Mouse (Mus musculus) v-Abl transformed pro-B cells (cell line): ENCODE measurements around the gene Nubp1.

Experiments used
- in situ Hi-C, 2 experiments: fragments of 400-800 bp; cut with MboI; formaldehyde crosslinking; loops; one replicate each; pipeline ENCODE4 v1.15.1; 2025; ENCODE audit not compliant: unreplicated experiment in 2 of 2

The Nubp1 gene

DNA sequence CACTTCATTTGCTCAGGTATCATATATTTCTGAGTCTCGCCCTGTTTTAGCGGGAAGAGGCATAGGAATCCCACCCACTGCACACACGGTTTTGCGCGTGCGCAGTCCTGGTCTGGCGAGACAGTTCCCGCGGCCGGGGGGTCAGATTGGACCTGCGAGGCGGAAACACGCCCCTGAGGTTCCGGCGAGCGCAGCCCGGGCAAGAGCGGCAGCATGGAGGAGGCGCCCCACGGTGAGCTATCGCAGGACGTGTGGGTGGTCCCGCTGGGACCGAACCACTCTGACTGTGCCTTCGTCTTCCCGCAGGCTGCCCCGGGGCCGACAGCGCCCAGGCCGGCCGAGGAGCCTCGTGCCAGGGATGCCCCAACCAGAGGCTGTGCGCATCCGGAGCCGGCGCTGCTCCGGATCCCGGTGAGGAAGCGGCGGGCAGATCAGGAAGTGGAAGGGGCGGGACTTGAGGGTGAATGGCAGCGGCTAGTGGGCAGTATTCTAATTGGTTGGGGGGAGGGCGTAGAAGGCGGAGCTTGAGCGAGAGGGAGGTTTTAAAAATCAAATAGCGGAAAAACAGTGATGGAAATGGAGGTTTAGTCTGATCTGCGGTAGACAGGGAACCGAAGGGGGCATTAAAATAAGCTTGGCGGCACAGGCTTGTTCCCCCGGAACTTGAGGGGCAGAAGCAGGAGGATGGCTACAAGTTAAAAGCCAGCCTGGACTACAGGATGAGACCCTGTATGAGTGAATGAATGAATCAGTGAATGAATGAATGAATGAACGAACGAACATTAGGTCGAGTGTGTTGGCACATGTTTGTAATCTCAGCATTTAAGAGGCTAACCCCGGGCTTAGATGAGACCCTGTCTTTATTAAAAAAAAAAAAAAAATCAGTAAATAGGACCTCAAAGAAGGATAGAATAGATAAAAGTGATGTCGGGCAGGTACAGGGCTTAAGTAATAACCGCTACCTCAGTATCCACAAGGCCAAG, at the start of gene Nubp1:
Gene Nubp1 (plus strand): TSS at position 185 of the 983 bp plus-strand sequence.
- in situ Hi-C loops: loop anchor here in 1 of 2 experiments (25.0 kb wide), 1 partner anchor 450 kb away; no protein-coding TSS in a partner anchor

DNA sequence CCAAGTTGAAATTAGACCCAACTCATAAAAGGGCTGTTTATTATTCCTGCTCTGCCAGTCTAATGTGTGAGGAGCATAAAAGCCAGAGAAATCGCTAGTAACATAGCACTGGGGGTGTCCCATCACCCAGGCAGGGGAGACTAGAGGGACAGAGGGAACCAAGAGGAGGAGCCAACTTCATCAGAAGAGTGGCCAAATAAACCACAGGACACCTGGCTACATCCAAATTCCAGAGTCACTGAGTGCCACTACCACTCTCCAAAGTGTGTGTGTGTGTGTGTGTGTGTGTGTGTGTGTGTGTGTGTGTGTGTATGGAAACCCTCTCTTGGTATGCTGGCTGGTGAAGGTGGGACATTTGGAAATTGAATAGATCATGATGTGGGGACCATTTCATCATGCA, 48.7 kb upstream of the Nubp1 start:
- in situ Hi-C loops: no loop called here

DNA sequence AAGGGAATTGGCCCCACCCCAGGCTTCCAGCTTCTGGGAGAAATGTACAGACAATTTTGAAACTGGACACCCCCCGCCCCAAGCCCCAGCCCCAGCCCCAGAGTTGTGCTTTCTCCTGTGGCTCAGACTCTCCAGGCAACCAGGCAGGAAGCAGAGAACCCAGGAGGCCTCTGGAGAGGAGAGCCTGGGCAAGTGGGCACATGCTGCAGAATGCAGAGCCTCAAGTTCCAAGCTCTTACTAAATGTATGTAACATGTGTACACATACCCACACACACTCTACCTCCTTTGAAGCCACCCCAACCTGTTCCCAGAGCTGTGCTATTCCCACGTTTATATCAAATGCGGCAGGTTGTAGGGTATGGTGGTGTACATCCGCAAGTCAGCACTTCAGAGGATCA, 46.0 kb upstream of the Nubp1 start:
- in situ Hi-C loops: no loop called here

DNA sequence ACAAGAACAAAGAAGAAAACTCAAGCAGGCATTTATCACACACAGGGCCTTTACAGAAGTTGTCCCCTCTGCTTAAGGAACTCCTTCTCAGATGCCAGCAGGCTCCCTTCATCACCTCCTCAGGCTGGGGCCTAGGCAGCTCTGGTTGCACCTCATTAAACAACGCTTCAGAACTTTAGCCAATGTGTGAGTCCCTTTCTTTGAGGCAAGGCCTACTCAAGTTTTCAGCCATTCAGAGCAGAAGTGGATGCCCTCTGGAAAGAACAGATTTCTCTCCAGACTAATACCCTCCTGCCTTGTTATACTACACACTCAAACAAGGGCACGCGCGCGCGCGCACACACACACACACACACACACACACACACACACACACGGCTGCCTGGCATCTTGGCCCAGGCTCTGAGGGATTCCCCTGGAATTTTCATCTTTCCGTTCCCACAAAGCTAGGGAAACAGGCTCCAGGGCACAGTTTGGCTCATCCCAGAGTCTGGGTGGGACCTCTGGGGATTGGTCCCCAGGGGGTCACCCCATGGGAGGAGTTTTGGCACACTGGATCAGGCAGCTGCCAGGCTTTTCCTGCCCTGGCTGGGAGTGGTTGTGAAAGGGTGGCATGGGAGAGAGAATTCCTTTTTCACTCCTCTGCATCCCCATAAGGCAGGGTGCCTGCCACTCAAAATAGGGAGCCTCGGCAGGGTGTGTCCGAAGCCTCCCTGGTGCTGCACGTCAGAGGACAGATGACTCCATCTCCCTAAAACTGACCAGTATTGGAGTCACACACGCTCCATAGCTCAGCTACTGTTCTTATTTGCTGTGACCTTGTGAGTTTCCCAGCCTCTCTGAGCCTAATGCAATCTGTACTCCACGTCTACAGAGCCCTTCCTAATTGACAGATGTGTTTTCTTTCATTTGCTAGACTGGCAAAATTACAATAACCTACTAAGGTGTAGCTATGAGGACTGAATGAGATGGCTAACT, 45.2 kb upstream of the Nubp1 start:
- in situ Hi-C loops: no loop called here

DNA sequence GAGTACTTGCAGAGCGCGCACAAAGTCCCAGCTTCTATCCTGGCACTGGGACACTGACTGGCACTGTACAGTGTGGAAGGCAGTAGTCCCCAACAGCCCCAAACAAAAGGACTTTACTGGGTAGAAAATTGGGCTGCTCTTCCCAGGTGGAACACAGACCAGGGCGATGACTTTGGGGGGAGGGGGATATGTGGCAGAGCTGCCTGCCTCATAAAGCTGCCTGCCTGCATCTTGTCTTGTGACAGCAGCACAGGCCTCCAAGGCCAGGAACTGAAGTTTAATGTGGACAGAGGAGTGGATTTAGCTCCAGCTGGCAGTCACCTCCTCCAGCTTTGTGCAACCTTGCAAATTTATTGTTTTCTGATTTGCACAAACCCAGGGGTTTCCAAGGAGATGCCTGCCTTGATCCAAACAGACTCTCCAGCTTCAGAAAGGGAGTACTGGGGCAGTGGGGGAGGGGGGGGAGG, 42.2 kb upstream of the Nubp1 start:
- in situ Hi-C loops: no loop called here

DNA sequence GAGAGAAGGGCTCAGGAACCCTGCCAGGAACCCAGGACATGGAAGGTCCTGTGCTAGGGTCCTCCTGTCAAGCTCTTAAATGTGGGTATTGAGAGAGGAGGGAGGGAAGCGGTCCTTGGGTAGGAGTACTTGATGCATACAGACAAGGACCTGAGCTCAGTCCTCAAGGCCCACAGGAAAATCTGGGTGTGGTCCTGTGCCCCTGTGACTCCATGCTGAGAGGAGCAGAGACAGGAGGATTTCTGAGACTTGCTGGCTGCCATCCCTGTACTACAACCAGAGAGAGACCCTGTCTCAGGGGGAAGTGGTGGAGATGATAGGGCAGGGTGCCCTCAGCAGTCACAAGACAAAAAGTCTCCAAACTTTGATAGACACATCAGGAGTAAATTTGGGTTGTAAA, 41.8 kb upstream of the Nubp1 start:
- in situ Hi-C loops: no loop called here

DNA sequence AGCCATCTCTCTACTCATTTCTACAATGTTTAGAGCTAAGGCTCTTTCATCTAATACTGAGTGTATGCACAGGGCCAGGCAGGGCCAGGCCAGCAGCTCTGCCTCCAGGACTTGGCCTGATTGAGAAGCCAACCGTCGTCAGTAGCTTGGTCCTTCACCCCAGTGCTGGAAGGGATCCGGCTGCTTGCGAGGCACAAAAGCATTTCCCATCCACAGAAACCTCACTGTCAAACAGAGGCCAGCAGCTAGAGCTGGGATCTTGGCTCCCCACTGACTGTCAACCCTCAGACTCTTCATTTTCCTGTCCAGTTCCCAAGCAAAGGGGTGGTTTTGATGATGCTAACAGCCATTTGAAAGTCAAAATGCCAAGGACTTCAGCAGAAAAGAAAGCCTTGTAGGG, 39.4 kb upstream of the Nubp1 start:
- in situ Hi-C loops: no loop called here

DNA sequence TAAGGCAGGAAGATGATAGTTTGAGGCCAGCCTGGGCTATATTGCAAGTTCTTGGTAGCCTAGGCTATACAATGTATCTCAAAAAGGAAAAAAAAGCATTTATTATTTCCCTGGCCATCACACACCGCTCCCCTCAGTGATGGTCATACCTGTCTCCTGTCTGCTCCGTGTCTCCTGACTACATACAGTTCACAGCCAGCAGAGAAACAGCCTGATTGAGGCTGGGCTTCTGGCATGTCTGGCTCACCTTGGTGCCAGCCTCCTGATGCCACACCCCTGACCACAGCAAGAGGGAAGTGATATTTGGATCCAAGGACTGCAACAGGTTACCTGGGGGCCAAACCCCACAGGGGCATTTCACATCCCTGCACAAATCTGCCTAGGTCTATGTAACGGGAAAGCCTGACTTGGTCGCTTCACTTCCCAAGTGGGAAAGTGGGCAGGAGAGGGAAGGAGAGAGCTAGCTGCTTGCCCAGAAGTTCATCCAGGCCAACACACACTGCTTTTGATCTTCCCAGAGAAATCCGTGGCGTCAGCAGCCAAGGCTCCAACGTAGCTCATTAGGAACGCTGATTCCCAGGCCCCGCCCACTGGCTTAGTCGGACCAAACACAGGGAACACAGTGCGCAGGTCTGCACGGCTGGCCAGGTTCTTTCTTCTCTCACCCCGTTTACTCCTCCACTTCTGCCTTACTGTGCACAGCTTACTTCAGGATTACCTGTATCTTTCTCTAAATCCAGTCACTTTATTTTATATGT, 37.3 kb upstream of the Nubp1 start:
- in situ Hi-C loops: loop anchor here in 1 of 2 experiments (25.0 kb wide), 1 partner anchor 1962 kb away; no protein-coding TSS in a partner anchor

DNA sequence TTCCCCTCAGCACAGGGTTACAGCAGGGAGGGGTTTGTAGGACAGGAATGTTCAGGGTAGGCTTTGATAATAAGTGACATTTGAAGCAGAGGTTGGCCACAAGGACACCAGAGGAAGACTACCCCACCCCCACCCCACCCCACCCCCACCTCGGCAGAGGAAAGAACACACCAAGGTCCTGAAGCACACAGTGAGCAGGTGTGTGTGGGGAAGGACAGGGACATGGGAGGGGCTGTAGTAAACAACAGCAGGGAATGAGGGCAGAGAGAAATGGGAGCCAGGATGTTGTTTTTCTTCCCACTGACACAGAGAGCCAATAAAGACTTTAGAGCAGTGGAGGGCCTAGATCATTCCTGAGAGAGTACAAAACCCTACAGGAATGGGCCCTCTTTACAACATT, 34.5 kb upstream of the Nubp1 start:
- in situ Hi-C loops: loop anchor here in 1 of 2 experiments (25.0 kb wide), 1 partner anchor 1965 kb away; no protein-coding TSS in a partner anchor

DNA sequence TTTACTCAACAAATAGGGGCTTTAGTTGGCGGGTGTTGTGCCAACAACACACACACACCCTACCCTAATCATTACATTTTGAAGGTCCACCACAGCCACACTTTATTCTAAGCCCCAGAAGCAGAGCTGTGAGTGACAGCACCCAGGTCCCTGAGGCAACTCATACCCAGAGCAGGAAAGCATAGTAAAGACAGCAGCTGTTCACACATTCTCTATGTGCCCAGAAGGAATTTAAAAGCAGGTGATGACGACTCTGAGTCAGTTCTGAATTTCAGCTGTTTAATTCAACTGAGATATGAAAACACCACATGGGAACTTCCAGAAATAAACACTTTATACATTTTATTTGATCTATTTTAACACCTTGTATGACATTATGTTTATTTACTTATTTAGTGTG, 32.2 kb upstream of the Nubp1 start:
- in situ Hi-C loops: loop anchor here in 1 of 2 experiments (25.0 kb wide), 1 partner anchor 1967 kb away; no protein-coding TSS in a partner anchor

DNA sequence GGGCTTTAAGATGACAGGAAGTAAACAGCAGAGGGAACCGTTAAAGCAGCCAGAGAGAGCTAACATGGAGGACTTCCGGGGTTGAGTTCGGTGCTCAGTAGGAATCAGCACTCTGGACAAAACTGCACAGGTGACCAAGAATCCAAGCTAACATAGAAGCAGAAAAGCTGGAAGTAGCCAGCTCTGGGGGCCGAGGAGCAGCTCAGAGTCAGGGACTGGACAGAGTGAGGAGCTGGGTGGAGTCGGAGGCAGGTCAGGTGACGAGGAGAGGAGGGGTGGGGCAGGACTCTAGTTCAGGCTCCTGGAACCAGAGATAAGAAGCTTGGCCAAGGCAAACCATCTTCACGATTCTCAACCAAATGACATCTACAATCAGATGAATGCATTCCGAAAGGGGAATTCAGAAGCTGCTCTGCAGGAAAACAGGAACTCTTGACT, 27.7 kb upstream of the Nubp1 start:
- in situ Hi-C loops: loop anchor here in 1 of 2 experiments (25.0 kb wide), 1 partner anchor 1972 kb away; no protein-coding TSS in a partner anchor

DNA sequence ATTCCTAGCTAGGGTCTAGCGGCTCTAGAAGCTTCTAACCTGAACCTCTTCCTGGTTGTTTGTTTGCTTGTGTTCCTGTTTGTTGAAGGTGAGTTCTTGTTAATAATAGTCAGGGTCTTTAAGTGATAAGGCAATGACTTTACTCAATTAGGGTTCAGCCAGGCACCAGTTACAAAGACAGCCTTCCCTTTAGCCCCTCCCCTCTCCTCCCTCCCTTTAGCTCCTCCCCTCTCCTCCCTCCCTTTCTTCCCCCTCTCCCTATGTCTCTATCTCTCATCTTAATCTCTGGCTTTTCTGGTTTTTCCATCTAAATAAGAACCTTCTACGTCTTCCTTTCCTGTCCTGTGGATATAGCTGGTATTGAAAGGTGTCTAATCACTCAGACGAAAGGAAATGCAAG, 27.2 kb upstream of the Nubp1 start:
- in situ Hi-C loops: loop anchor here in 1 of 2 experiments (25.0 kb wide), 1 partner anchor 1972 kb away; no protein-coding TSS in a partner anchor

DNA sequence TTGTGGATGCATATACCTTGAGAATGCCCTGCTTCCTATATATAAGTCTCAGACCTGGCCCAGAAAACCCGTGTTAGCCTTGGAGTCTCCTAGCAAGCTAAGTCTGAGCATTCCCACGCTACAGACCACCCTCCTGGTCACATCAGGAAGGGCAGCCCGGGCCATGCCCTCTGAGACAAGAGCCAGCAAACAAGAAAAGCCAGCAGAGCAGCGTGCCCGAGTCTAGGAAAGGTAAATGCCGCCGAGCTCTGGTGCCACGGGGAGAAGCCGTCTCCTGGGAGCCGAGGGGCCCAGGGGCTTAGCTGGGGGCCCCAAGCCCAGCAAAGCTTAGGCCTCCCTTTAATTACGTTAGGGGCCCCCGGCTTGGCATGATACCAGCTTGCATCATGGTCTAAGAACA, 26.5 kb upstream of the Nubp1 start:
- in situ Hi-C loops: loop anchor here (5.0 to 25.0 kb wide), 2 partner anchors 103 to 1973 kb away; no protein-coding TSS in a partner anchor

DNA sequence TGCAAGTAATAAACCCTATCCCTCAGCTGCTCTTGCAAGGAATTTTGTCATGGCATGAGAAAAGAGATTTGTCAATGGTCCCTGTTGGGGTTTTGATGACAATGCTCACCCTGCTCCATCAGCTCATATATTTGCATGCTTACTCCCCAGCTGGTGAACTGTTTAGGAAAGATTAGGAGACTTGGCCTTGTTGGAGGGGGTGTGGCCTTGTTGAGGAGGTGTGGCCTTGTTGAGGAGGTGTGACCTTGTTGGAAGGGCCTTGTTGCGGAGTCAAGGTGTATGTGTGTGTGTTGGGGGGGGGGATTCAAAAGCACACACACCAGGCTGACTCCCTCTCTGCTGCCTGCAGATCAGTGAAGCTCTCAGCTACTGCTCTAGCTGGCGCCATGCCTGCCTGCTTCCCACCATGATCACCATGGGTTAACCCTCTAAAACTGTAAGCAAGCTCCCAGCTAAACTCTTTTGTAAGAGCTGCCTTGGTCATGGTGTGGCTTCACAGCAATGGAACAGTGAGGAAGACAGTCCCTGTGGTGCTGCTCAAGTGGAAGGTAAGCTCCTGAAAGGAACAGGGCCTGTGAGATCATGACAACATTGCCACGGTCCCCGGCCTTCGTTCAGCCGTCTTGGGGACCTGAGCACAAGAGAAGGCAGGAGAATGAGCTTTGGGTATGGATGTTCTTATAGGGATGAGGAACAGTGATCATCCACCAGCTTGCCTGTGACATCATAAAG, 22.9 kb upstream of the Nubp1 start:
- in situ Hi-C loops: loop anchor here (5.0 to 25.0 kb wide), 2 partner anchors 106 to 1976 kb away; no protein-coding TSS in a partner anchor

DNA sequence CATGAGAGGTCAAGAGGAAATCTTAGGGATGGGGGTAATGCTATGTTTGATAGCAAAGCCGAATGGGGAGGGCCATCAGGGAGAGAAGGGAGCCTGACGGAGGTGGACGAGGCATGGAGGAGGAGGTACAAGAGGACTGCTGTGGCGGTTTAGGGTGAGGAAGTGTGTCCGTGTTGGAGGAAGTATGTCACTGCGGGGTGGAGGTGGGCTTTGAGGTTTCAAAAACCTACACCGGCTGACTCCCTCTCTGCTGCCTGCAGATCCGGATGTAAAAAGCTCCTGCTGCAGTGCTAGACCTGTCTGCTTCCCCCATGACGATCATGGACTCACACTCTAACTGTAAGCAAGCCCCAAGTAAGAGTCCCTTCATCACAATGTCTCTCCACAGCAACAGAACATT, 19.2 kb upstream of the Nubp1 start:
- in situ Hi-C loops: loop anchor here (10.0 to 25.0 kb wide), 2 partner anchors 1980 to 1988 kb away; no protein-coding TSS in a partner anchor

DNA sequence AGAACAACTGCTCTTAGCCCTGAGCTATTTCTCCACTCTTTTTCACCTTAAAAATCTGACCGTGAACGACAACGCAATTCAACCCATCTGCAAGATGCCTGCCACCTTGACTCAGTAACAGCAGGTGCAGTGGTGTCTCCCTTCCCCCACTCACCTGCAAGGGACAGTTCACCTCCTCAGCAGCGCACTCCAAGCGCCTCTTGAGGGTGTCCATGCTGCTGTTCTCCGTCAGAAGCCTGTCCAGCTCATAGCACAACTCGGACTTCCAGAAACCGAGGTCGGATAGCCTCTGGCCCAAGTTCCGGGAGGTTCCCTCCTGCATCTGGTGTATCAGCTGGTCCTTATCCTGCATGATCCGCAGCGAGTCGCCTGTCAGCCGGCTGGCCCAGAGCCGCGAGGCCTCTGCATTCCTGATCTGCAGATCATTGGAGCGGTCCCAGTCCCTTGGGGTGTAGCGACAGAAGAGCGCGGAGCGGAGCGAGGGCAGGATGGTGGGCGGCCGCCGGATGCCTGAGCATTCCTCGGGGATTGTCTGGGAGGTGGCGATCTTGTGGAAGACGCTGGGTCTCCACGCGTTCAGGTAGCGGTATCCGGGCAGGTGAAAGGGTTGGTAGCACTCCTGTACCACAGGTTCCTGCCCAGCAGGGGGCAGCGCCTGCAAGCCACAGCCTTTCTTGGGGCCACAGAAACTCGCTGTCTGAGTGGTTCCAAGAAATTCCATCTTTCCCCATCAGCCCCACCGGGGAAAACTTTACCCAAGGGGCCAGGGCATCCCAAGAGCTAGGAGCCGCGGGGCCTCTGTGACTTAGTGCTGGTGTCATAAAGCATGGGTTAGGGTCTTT, 16.8 kb upstream of the Nubp1 start, which contains the start of gene Tekt5:
Gene Tekt5 (minus strand): TSS at position 792 of the 842 bp plus-strand sequence.
- in situ Hi-C loops: loop anchor here (5.0 to 25.0 kb wide), 4 partner anchors 118 to 1990 kb away; no protein-coding TSS in a partner anchor

DNA sequence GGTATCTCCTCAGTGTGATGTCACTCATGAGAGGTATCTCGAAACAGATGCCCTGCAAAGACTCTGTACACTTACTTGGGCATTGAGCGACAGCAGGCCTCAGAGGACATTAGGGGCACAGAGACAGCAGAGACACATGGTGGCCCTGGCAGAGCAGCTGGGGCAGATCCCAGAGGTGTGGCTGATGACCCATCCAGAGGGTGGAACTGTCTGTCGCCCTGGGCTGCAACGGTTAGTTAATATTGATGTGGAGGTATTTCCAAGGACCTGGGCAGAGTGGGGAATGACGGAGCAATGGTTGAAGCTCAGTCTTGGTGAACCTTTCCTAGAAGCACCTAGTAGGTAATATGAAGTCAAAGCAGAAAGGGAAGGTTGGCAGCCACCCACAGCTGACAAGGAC, 13.0 kb upstream of the Nubp1 start:
- in situ Hi-C loops: loop anchor here (5.0 to 25.0 kb wide), 4 partner anchors 119 to 1994 kb away; no protein-coding TSS in a partner anchor
